Mouse (Mus musculus) forebrain, embryonic 14.5 days (tissue): ENCODE results near the gene Zfp768. TPM values are rescaled to one million over a fixed set of nuclear protein-coding genes. Genes with fewer than 3 reads are reported as not detected.
"Not testable (repeated sequence)": the region's sequence is repeated elsewhere in the genome, so short reads cannot be mapped to it uniquely, and the experiment has no call there.

Experiments
- ATAC-seq: fragments of 200-750 bp; cut with Nextera tagmentation; 2 replicates; pipeline ENCODE4 v1.8.0; 2017; ENCODE audit warnings: mild to moderate bottlenecking, moderate library complexity
- DNase-seq: peaks from one replicate; pipeline ENCODE4 v3.0.0-alpha.2; 2015; ENCODE audit warnings: low spot score
- H3K27ac ChIP-seq: fragments of 300-500 bp; sonication (generic); 2 replicates; pipeline ENCODE4 v1.5.1; 2014; ENCODE audit warnings: low read depth, mild to moderate bottlenecking, control low read depth, low read length, moderate library complexity
- H3K27me3 ChIP-seq: fragments of 300-500 bp; sonication (generic); replicated peaks from 2 replicates; pipeline ENCODE4 v1.6.1; 2014; ENCODE audit warnings: low read length, control low read depth, mixed read lengths; ENCODE audit not compliant: control insufficient read depth, insufficient read depth
- H3K36me3 ChIP-seq: fragments of 300-500 bp; sonication (generic); 2 replicates; pipeline ENCODE4 v1.6.1; 2014; ENCODE audit warnings: low read length, control low read depth; ENCODE audit not compliant: control insufficient read depth, insufficient read depth
- H3K4me1 ChIP-seq: fragments of 300-500 bp; sonication (generic); 2 replicates; pipeline ENCODE4 v1.6.1; 2014; ENCODE audit warnings: antibody characterized with exemption, low read length, control low read depth; ENCODE audit not compliant: control insufficient read depth, insufficient read depth
- H3K4me2 ChIP-seq: fragments of 300-500 bp; sonication (generic); 2 replicates; pipeline ENCODE4 v1.6.1; 2014; ENCODE audit warnings: mild to moderate bottlenecking, control low read depth, low read length
- H3K4me3 ChIP-seq: fragments of 300-500 bp; sonication (generic); 2 replicates; pipeline ENCODE4 v1.5.1; 2014; ENCODE audit warnings: low read depth, low read length, control low read depth
- H3K9ac ChIP-seq: fragments of 300-500 bp; sonication (generic); 2 replicates; pipeline ENCODE4 v1.6.1; 2014; ENCODE audit warnings: mild to moderate bottlenecking, low read length, control low read depth, moderate library complexity
- H3K9me3 ChIP-seq: fragments of 300-500 bp; sonication (generic); replicated peaks from 2 replicates; pipeline ENCODE4 v1.6.1; 2016; ENCODE audit warnings: low read length, control low read depth, mixed read lengths; ENCODE audit not compliant: control insufficient read depth
- WGBS: fragments of 180-500 bp; shearing (Covaris S2); extraction: QIAGEN DNeasy Blood & Tissue Kit; methylation state at CpG from one replicate; pipeline ENCODE4 v1.1.7; 2014; 5-methylcytosine and 5-hydroxymethylcytosine counted together
- polyA plus RNA-seq: library from polyadenylated mRNA; unstranded; fragments of >200 nt; fragmentation: Nextera tagmentation; extraction: Ambion mirVana; gene quantifications from 2 replicates; pipeline ENCODE4 v1.2.1, GENCODE M21; 2014

Zfp768 gene
- polyA plus RNA-seq, 1 experiment from 2014 or later, result 3.5 TPM

- H3K4me2 ChIP-seq, result peak overlapping the region; percentile 68
- no peaks in the 10 kb centered on the region for H3K9me3 ChIP-seq
- DNase-seq (no peak), ATAC-seq (no peak)
- H3K27ac ChIP-seq, result no peak overlapping the region
- no peaks in the 10 kb centered on the region for H3K27me3 ChIP-seq
- peaks cover 17% of the 10 kb centered on the region for H3K36me3 ChIP-seq
- H3K9ac ChIP-seq, result peak overlapping the region; percentile 93
- peak overlapping the region; percentile 90 for H3K4me3 ChIP-seq
- WGBS, result 94% methylated on average over 8 of the region's 8 CpGs
- 0 out of 2 replicates have a peak, but pooled peaks cover 6% of the 10 kb centered on the region for H3K4me1 ChIP-seq
Observed at GRCm38 (mm10) chr7:127344371-127344770, 1.0 kb downstream of the Zfp768 start.

- H3K4me1 ChIP-seq, result 0 out of 2 replicates have a peak, but pooled peaks cover 6% of the 10 kb centered on the region
- H3K27ac ChIP-seq, result no peak overlapping the region
- H3K9me3 ChIP-seq, result no peaks in the 10 kb centered on the region
- 92% methylated on average over 38 of the region's 38 CpGs for WGBS
- no peak overlapping the region for H3K4me3 ChIP-seq
- H3K27me3 ChIP-seq, result no peaks in the 10 kb centered on the region
- no peak overlapping the region for H3K9ac ChIP-seq
- no peak for ATAC-seq
- no peak for DNase-seq
- H3K36me3 ChIP-seq, result peaks cover 17% of the 10 kb centered on the region
- no peak overlapping the region for H3K4me2 ChIP-seq
Observed at GRCm38 (mm10) chr7:127343351-127344019, 1.9 kb downstream of the Zfp768 start.

GRCm38 (mm10) chr7:127342888-127343287 lies 2.5 kb downstream of the Zfp768 start:
- Histone ChIP-seq H3K36me3 (peaks cover 17% of the 10 kb centered on the region), H3K4me3 (no peak overlapping the region), H3K4me2 (no peak overlapping the region), H3K4me1 (0 out of 2 replicates have a peak, but pooled peaks cover 6% of the 10 kb centered on the region), H3K9me3 (no peaks in the 10 kb centered on the region), H3K27me3 (no peaks in the 10 kb centered on the region), H3K27ac (no peak overlapping the region), H3K9ac (no peak overlapping the region)
- WGBS, result 97% methylated on average over 7 of the region's 7 CpGs
- no peak for DNase-seq
- no peak for ATAC-seq

- Histone ChIP-seq H3K36me3 (peaks cover 17% of the 10 kb centered on the region), H3K4me3 (no peak overlapping the region), H3K9me3 (no peaks in the 10 kb centered on the region), H3K4me2 (no peak overlapping the region), H3K9ac (no peak overlapping the region), H3K27me3 (no peaks in the 10 kb centered on the region), H3K27ac (no peak overlapping the region), H3K4me1 (0 out of 2 replicates have a peak, but pooled peaks cover 6% of the 10 kb centered on the region)
- ATAC-seq (no peak), DNase-seq (peak; percentile 24)
- WGBS, result 63% methylated on average over 4 of the region's 4 CpGs
Observed at GRCm38 (mm10) chr7:127342332-127342731, 3.1 kb downstream of the Zfp768 start.

- 94% methylated on average over 6 of the region's 6 CpGs for WGBS
Observed at GRCm38 (mm10) chr7:127341861-127342260, 3.5 kb downstream of the Zfp768 start.

GRCm38 (mm10) chr7:127341356-127341755 lies 4.0 kb downstream of the Zfp768 start:
- ATAC-seq, result no peak
- Histone ChIP-seq H3K4me1 (0 out of 2 replicates have a peak, but pooled peaks cover 6% of the 10 kb centered on the region), H3K4me3 (no peak overlapping the region), H3K27me3 (no peaks in the 10 kb centered on the region), H3K36me3 (peaks cover 17% of the 10 kb centered on the region), H3K27ac (no peak overlapping the region), H3K9ac (no peak overlapping the region), H3K9me3 (no peaks in the 10 kb centered on the region), H3K4me2 (no peak overlapping the region)
- DNase-seq, result no peak
- WGBS, result 95% methylated on average over 8 of the region's 8 CpGs

More at GRCm38 (mm10) chr7:127341861-127342260, 3.5 kb downstream of the Zfp768 start:
- not testable (repeated sequence) for H3K27me3 ChIP-seq, H3K4me2 ChIP-seq, H3K9me3 ChIP-seq, H3K4me3 ChIP-seq, ATAC-seq, H3K4me1 ChIP-seq, H3K9ac ChIP-seq, H3K27ac ChIP-seq, DNase-seq
- peaks cover 17% of the 10 kb centered on the region for H3K36me3 ChIP-seq

- Histone ChIP-seq H3K9ac (no peak overlapping the region), H3K9me3 (no peaks in the 10 kb centered on the region), H3K4me1 (no peaks in the 10 kb centered on the region), H3K4me2 (no peak overlapping the region), H3K27me3 (no peaks in the 10 kb centered on the region), H3K4me3 (no peak overlapping the region), H3K27ac (no peak overlapping the region), H3K36me3 (peaks cover 3% of the 10 kb centered on the region; the same call in 1 of the 2 replicates)
- DNase-seq (no peak), ATAC-seq (no peak)
- WGBS, result 81% methylated on average over 4 of the region's 4 CpGs
Observed at GRCm38 (mm10) chr7:127337636-127338035, 7.8 kb downstream of the Zfp768 start.

GRCm38 (mm10) chr7:127335604-127336003 lies 9.8 kb downstream of the Zfp768 start:
- Histone ChIP-seq H3K4me1 (no peaks in the 10 kb centered on the region), H3K9me3 (no peaks in the 10 kb centered on the region), H3K4me2 (no peak overlapping the region), H3K9ac (no peak overlapping the region), H3K36me3 (no peaks in the 10 kb centered on the region), H3K27me3 (no peaks in the 10 kb centered on the region), H3K27ac (no peak overlapping the region), H3K4me3 (no peak overlapping the region)
- ATAC-seq (no peak), DNase-seq (no peak)
- 90% methylated on average over 4 of the region's 4 CpGs for WGBS

- Histone ChIP-seq H3K36me3 (no peaks in the 10 kb centered on the region), H3K4me1 (no peaks in the 10 kb centered on the region), H3K9me3 (no peaks in the 10 kb centered on the region), H3K4me3 (no peak overlapping the region), H3K27ac (no peak overlapping the region), H3K9ac (no peak overlapping the region), H3K4me2 (no peak overlapping the region), H3K27me3 (no peaks in the 10 kb centered on the region)
- WGBS, result 91% methylated on average over 6 of the region's 6 CpGs
- ATAC-seq (no peak), DNase-seq (no peak)
Observed at GRCm38 (mm10) chr7:127333240-127333639, 12.1 kb downstream of the Zfp768 start.
